Mouse (Mus musculus) stomach, postnatal 0 days (tissue): ENCODE measurements at regions not wholly inside any gene's neighbourhood (a gene's known extent, or its start where the extent isn't known, plus 50 kb on each side); places are given as distances from the start of the nearest gene placed in this dataset.

Source experiments
- CTCF ChIP-seq: IDR thresholded peaks from 2 replicates; pipeline ENCODE4 v1.5.1; 2016; ENCODE audit warnings: antibody characterized with exemption, low read depth, mild to moderate bottlenecking, moderate library complexity
- EP300 ChIP-seq: optimal IDR thresholded peaks from 2 replicates; pipeline ENCODE3; 2016; ENCODE audit warnings: antibody characterized with exemption

DNA sequence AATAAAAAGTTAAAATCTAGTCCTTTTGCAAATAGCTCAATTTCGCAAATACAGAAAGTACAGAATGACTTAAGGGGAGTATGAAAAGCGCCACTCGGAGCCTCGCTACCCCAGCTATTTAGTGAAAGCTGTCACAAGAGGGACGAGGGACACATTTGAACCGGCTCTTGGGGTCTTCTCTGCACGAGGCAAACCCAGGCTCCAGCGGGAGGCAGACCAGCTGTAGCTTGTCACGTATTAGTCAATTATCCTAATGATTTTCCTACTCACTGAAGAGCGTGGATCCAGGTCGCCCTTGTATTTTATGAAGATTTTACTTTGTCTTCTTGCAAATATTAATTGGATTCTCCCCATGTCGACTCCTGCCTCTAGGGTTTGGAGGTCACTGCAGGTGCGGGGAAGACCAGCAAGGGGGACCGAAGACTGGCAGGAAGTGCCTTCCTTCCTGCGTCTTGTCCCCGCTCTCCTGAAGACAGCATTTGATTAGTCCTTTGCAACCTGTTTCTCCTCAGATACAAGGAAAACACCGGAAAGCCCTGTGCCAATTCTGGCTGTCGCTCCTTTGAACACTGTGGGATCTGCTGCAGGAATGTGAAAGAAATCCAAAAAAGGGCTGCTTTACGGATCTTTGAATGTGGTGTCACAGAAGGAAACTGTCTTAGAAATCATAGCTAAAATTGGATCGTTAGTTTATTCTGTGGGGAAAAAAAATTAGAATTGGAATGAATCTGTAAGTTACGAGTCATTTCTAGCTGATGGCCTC lies 209.1 kb downstream of the Etnk1 start:
- TF ChIP-seq EP300 (no peak), CTCF (no peak)
